Mouse (Mus musculus) large intestine, adult 2 months (tissue): Measurements from ENCODE around the gene Gm28897. TPM values are rescaled to one million over a fixed set of nuclear protein-coding genes. Genes with fewer than 3 reads are reported as not detected.
"Not testable (repeated sequence)": the region's sequence is repeated elsewhere in the genome, so short reads cannot be mapped to it uniquely, and the experiment has no call there.

Experiments
- DNase-seq: peaks from one replicate; pipeline ENCODE4 v3.0.0-alpha.2; 2012; ENCODE audit warnings: low read depth, low spot score
- WGBS: fragments of 180-500 bp; shearing (Covaris S2); methylation state at CpG from one replicate; pipeline ENCODE4 v1.1.7; 2018; 5-methylcytosine and 5-hydroxymethylcytosine counted together
- polyA plus RNA-seq: library from polyadenylated mRNA; depleted of rRNA; stranded (reverse); fragments of >200 nt; gene quantifications from 2 replicates; pipeline ENCODE4 v1.2.3, GENCODE M21; 2012; rRNA removed

Gm28897 gene
- not detected in 2 replicates for polyA plus RNA-seq

DNA sequence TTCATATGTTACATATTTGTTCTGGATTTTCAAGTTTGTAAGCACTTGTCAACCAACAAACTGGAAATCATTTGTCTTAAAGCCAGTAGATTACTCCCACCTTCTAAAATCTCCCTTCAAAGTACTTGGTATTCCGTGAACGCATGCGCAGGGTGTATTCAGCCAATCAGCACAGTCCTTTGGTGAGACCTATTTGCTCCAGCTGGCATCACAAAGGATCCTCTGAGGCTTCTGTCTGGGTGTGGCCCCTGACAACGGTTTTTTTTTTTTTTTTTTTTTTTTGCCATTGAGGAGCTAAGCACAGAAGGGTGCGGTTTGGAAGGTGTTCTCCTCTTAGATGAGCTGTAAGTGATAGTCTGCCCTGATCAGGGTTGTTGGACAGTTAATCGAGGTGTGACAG lies at the start of gene Gm28897:
Gm28897 (plus strand) TSS at position 301 of the 400 bp plus-strand sequence.
- WGBS = no CpG with 5 or more reads among the region's 6 CpGs
- DNase-seq = not testable (repeated sequence)
